Mouse (Mus musculus) liver, embryonic 12.5 days (tissue): ENCODE results near the gene Sppl3. TPM values are rescaled to one million over a fixed set of nuclear protein-coding genes. Genes with fewer than 3 reads are reported as not detected.

Source experiments
- ATAC-seq: fragments of 200-750 bp; cut with Nextera tagmentation; 2 replicates; pipeline ENCODE4 v1.8.0; 2017; ENCODE audit warnings: moderate number of reproducible peaks, mild to moderate bottlenecking, moderate library complexity
- H3K27ac ChIP-seq: fragments of 300-500 bp; sonication (generic); 2 replicates; pipeline ENCODE4 v1.5.1; 2016; ENCODE audit warnings: mild to moderate bottlenecking
- H3K27me3 ChIP-seq: fragments of 300-500 bp; sonication (generic); replicated peaks from 2 replicates; pipeline ENCODE4 v1.6.1; 2016; ENCODE audit warnings: mild to moderate bottlenecking, moderate library complexity
- H3K36me3 ChIP-seq: fragments of 300-500 bp; sonication (generic); 2 replicates; pipeline ENCODE4 v1.6.1; 2016; ENCODE audit warnings: mild to moderate bottlenecking, moderate library complexity
- H3K4me1 ChIP-seq: fragments of 300-500 bp; sonication (generic); 2 replicates; pipeline ENCODE4 v1.6.1; 2016
- H3K4me2 ChIP-seq: fragments of 300-500 bp; sonication (generic); 2 replicates; pipeline ENCODE4 v1.6.1; 2016; ENCODE audit warnings: mild to moderate bottlenecking, moderate library complexity
- H3K4me3 ChIP-seq: fragments of 300-500 bp; sonication (generic); 2 replicates; pipeline ENCODE4 v1.5.1; 2016; ENCODE audit warnings: mild to moderate bottlenecking, moderate library complexity
- H3K9ac ChIP-seq: fragments of 300-500 bp; sonication (generic); 2 replicates; pipeline ENCODE4 v1.6.1; 2016; ENCODE audit warnings: mild to moderate bottlenecking, moderate library complexity
- H3K9me3 ChIP-seq: fragments of 300-500 bp; sonication (generic); replicated peaks from 2 replicates; pipeline ENCODE4 v1.6.1; 2016; ENCODE audit warnings: mild to moderate bottlenecking, moderate library complexity
- WGBS: fragments of 180-500 bp; shearing (Covaris S2); methylation state at CpG from one replicate; pipeline ENCODE4 v1.1.7; 2016; ENCODE audit not compliant: insufficient replicate concordance; 5-methylcytosine and 5-hydroxymethylcytosine counted together
- polyA plus RNA-seq: library from polyadenylated mRNA; unstranded; fragments of >200 nt; fragmentation: Nextera tagmentation; extraction: Ambion mirVana; gene quantifications from 2 replicates; pipeline ENCODE4 v1.2.1, GENCODE M21; 2016

Gene Sppl3
- polyA plus RNA-seq, 1 experiment from 2014 or later: 19.3 TPM

- no peak for ATAC-seq
- H3K27ac ChIP-seq: no peak overlapping the region
- H3K4me1 ChIP-seq: peaks cover 29% of the 10 kb centered on the region
- H3K27me3 ChIP-seq: no peaks in the 10 kb centered on the region
- no peak overlapping the region for H3K4me3 ChIP-seq
- WGBS: 71% methylated on average over 3 of the region's 3 CpGs
- H3K9ac ChIP-seq: no peak overlapping the region
- no peak overlapping the region for H3K4me2 ChIP-seq
- no peaks in the 10 kb centered on the region for H3K9me3 ChIP-seq
- peaks cover 46% of the 10 kb centered on the region for H3K36me3 ChIP-seq
These were observed 105.5 kb downstream of the Sppl3 start for GRCm38 (mm10) chr5:115116426-115116825.

DNA sequence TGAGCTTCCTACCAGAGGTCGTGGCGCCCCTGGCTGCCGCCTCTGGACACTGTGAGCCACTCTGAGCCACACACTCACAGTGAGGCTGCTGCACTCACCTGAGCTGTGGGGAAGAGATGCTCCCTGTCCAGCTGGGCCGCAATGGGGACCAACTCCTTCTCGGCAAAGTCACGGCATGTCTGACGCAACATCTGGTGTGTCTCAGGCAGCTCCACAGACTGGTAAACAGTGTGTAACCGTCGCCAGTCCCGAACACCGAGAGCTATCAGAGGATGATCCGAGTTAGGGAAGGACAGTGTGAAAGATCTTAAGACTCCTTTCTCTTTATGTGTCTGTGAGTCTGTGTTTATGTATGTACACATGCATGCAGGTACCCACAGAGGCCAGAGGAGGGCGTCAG is 106.5 kb downstream of the Sppl3 start:
- 89% methylated on average over 13 of the region's 13 CpGs for WGBS
- Histone ChIP-seq H3K4me1 (peaks cover 35% of the 10 kb centered on the region), H3K27ac (no peak overlapping the region), H3K4me2 (no peak overlapping the region), H3K36me3 (peaks cover 42% of the 10 kb centered on the region), H3K4me3 (no peak overlapping the region), H3K27me3 (no peaks in the 10 kb centered on the region), H3K9ac (no peak overlapping the region), H3K9me3 (no peaks in the 10 kb centered on the region)
- no peak for ATAC-seq

- peaks cover 35% of the 10 kb centered on the region for H3K4me1 ChIP-seq
- peak within 1 kb of the TSS; percentile 79 for H3K9ac ChIP-seq
- peaks cover 41% of the 10 kb centered on the region for H3K36me3 ChIP-seq
- H3K27ac ChIP-seq: peak within 1 kb of the TSS; percentile 66
- peak within 1 kb of the TSS; percentile 76 for H3K4me3 ChIP-seq
- H3K4me2 ChIP-seq: peak within 1 kb of the TSS; percentile 90
- H3K27me3 ChIP-seq: no peaks in the 10 kb centered on the region
- no peaks in the 10 kb centered on the region for H3K9me3 ChIP-seq
- under 1% methylated on average over 38 of the region's 39 CpGs for WGBS
- peak; percentile 91 for ATAC-seq
These were observed 108.1 kb downstream of the Sppl3 start, which contains the start of gene Acads for GRCm38 (mm10) chr5:115118961-115119570. Acads (minus strand) TSS chr5:115119346.

GRCm38 (mm10) chr5:115120978-115121377 is 110.0 kb downstream of the Sppl3 start:
- Histone ChIP-seq H3K27me3 (no peaks in the 10 kb centered on the region), H3K4me1 (peaks cover 35% of the 10 kb centered on the region), H3K4me3 (no peak overlapping the region), H3K27ac (no peak overlapping the region), H3K9ac (no peak overlapping the region), H3K36me3 (peaks cover 33% of the 10 kb centered on the region), H3K9me3 (no peaks in the 10 kb centered on the region), H3K4me2 (no peak overlapping the region)
- ATAC-seq: no peak
- WGBS: 83% methylated on average over 5 of the region's 5 CpGs

DNA sequence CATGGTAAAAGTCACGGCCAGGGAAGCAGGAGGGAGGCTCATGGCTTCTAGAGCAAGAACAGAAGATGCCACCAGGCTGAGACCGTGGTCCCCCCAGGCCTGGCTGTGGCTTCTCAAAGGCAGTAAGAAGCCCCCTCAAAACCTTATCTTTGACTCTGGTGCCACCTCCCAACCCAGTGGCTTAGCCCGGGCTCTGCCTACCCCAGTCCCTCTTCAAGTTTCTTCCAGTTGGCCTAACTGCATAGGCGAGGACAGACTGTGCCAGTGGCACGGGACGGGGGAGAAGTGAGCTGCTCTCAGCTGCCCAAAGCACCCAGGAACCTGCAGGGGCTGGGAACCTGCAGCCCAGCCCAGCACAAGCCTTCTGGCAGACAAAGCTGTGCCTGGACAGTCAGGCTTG is 113.8 kb downstream of the Sppl3 start:
- Histone ChIP-seq H3K4me1 (peaks cover 20% of the 10 kb centered on the region), H3K9me3 (no peaks in the 10 kb centered on the region), H3K27me3 (no peaks in the 10 kb centered on the region), H3K27ac (no peak overlapping the region), H3K4me2 (no peak overlapping the region), H3K4me3 (no peak overlapping the region), H3K36me3 (peaks cover 49% of the 10 kb centered on the region), H3K9ac (no peak overlapping the region)
- WGBS: 83% methylated on average over 6 of the region's 6 CpGs
- ATAC-seq: no peak

GRCm38 (mm10) chr5:115125211-115125871 is 114.4 kb downstream of the Sppl3 start:
- H3K27ac ChIP-seq: no peak overlapping the region
- H3K9ac ChIP-seq: no peak overlapping the region
- no peaks in the 10 kb centered on the region for H3K9me3 ChIP-seq
- H3K4me1 ChIP-seq: peaks cover 15% of the 10 kb centered on the region
- no peaks in the 10 kb centered on the region for H3K27me3 ChIP-seq
- ATAC-seq: peak; percentile 49; the same call in 1 of the 2 replicates
- no peak overlapping the region for H3K4me3 ChIP-seq
- H3K4me2 ChIP-seq: no peak overlapping the region
- 37% methylated on average over 24 of the region's 24 CpGs for WGBS
- H3K36me3 ChIP-seq: peaks cover 55% of the 10 kb centered on the region

- Histone ChIP-seq H3K4me1 (peaks cover 12% of the 10 kb centered on the region), H3K4me2 (no peak overlapping the region), H3K9me3 (no peaks in the 10 kb centered on the region), H3K36me3 (peaks cover 57% of the 10 kb centered on the region), H3K4me3 (no peak overlapping the region), H3K9ac (no peak overlapping the region), H3K27me3 (no peaks in the 10 kb centered on the region), H3K27ac (no peak overlapping the region)
- 84% methylated on average over 21 of the region's 28 CpGs for WGBS
- no peak for ATAC-seq
These were observed 115.8 kb downstream of the Sppl3 start for GRCm38 (mm10) chr5:115126578-115127312.

DNA sequence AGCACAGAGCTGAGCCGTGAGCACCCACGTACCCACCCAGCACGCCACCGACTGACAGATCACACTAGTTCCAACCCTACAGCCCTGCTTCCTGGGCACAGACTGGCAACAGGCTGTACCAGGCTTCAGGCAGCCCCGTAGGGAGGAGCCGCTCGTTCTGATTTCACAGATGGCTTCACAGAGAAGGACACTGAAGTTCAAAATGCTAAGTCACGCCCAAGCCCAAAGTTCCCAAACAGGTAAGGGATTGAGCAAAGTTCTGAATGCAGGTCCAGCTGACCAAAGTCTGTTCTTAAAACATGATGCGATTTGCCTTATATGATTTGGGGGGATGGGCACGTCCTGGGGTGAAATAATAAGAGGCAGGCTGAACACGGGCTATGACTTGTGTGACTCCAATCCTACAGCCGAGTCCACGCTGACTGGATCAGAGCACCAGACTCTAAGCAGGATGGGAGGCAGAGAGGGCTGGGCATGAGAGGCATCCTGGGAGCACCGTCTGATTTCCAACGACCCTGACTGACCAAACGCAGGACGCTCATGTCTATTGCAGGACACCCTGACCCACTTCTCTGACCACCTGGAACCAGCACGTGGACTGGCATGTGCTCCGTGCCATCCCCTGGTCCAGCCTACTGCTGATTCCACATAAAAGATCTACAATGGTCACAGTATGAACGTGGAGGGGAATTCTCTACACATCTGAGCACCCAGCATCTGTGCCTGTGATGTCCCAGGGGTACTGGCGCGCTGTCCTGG is 116.7 kb downstream of the Sppl3 start:
- Histone ChIP-seq H3K4me2 (no peak overlapping the region), H3K4me3 (no peak overlapping the region), H3K27ac (no peak overlapping the region), H3K9me3 (no peaks in the 10 kb centered on the region), H3K9ac (no peak overlapping the region), H3K36me3 (peaks cover 52% of the 10 kb centered on the region), H3K4me1 (peaks cover 6% of the 10 kb centered on the region), H3K27me3 (no peaks in the 10 kb centered on the region)
- no peak for ATAC-seq
- 86% methylated on average over 22 of the region's 22 CpGs for WGBS

DNA sequence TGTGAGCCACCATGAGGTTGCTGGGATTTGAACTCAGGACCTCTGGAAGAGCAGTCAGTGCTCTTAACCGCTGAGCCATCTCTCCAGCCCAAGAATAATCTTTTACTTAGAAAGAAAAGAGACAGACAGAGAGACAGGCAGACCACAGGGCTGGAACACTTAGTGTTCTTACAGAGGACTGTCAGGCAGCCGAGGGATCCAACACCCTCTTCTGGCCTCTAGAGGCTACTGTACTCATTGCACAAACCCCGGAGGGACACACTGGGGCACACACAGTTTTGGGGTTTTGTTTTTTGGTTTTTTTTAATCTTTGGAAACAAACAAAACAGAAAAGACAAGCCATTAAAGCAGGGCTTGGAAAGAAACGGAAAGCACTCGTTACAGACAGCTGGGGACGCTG is 118.4 kb downstream of the Sppl3 start:
- no peak overlapping the region for H3K9ac ChIP-seq
- WGBS: 83% methylated on average over 6 of the region's 6 CpGs
- H3K4me3 ChIP-seq: no peak overlapping the region
- no peaks in the 10 kb centered on the region for H3K27me3 ChIP-seq
- no peak overlapping the region for H3K27ac ChIP-seq
- no peak for ATAC-seq
- H3K36me3 ChIP-seq: peaks cover 44% of the 10 kb centered on the region
- H3K4me1 ChIP-seq: peaks cover 23% of the 10 kb centered on the region
- H3K4me2 ChIP-seq: no peak overlapping the region
- H3K9me3 ChIP-seq: no peaks in the 10 kb centered on the region

- Histone ChIP-seq H3K27me3 (peaks cover 17% of the 10 kb centered on the region; the same call in 1 of the 2 replicates), H3K27ac (no peak overlapping the region), H3K4me3 (no peak overlapping the region), H3K4me2 (no peak overlapping the region), H3K36me3 (peaks cover 28% of the 10 kb centered on the region), H3K4me1 (peaks cover 18% of the 10 kb centered on the region), H3K9me3 (no peaks in the 10 kb centered on the region), H3K9ac (no peak overlapping the region)
- no peak for ATAC-seq
- WGBS: 84% methylated on average over 8 of the region's 8 CpGs
These were observed 121.5 kb downstream of the Sppl3 start for GRCm38 (mm10) chr5:115132465-115132864.

DNA sequence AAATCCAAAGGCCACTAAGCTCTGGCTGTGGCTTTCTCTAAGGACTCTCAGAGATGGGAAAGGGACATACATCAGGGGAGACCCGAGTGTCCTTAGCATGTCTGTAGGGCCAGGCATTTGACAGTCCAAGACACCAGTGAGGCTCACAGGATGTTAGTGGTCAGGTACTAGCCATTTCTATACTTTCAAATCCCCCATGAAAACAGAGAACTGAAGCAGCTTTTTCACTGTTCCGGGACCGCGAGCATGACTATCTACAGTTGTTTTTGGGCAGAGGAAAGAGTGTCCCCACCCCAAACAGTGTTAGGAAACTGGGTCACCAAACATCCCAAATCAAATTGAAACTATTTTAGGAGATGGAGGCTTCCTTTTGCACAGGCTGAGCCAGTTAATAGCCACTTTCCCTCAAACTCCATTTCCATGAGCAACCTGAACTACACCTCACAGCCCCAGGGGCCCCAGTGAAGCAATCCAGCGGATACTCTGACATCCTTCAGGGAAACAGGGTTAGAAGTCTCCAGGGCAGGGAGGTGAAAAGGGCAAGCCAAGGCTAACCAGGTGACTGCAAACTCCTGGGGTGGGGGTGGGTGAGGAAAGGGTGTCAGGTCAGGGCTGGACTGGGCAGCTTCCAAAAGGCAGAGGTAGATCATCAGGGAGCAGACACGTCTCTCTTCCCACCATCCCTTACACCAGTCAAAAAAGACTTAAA is 122.6 kb downstream of the Sppl3 start:
- H3K4me1 ChIP-seq: peaks cover 18% of the 10 kb centered on the region
- H3K4me3 ChIP-seq: peak overlapping the region; percentile 76
- 66% methylated on average over 6 of the region's 6 CpGs for WGBS
- no peaks in the 10 kb centered on the region for H3K9me3 ChIP-seq
- H3K36me3 ChIP-seq: peaks cover 19% of the 10 kb centered on the region
- peaks cover 23% of the 10 kb centered on the region; the same call in 1 of the 2 replicates for H3K27me3 ChIP-seq
- no peak for ATAC-seq
- peak overlapping the region; percentile 99 for H3K4me2 ChIP-seq
- H3K27ac ChIP-seq: no peak overlapping the region
- H3K9ac ChIP-seq: peak overlapping the region; percentile 83
